Mouse (Mus musculus): ENCODE data around the gene Arhgap25. TPM values are rescaled to one million over a fixed set of nuclear protein-coding genes. Genes with fewer than 3 reads are reported as not detected.
A peak's percentile ranks its signal among the peaks of the same experiment; 100 is the strongest.
"Not testable (repeated sequence)": the region's sequence is repeated elsewhere in the genome, so short reads cannot be mapped to it uniquely, and the experiment has no call there.

Arhgap25 gene
- polyA plus RNA-seq, 1 experiment: 1.4 TPM

- DNase-seq (ENCODE audit: low read depth): no peak
- TF ChIP-seq CTCF (IDR thresholded peaks at IDR 0.05; ENCODE audit: borderline replicate concordance, extremely low read depth, insufficient read depth, insufficient read length) (no peak), POLR2A (IDR thresholded peaks at IDR 0.05; ENCODE audit: borderline replicate concordance, extremely low read depth, insufficient read depth, insufficient read length, poor library complexity, severe bottlenecking) (no peak)
These were observed 2.0 kb upstream of the Arhgap25 start for GRCm38 (mm10) chr6:87534855-87535575.

- no peak for TF ChIP-seq POLR2A (IDR thresholded peaks at IDR 0.05; ENCODE audit: borderline replicate concordance, extremely low read depth, insufficient read depth, insufficient read length, poor library complexity, severe bottlenecking)
- TF ChIP-seq CTCF (IDR thresholded peaks at IDR 0.05; ENCODE audit: borderline replicate concordance, extremely low read depth, insufficient read depth, insufficient read length): no peak
- no peak for DNase-seq (ENCODE audit: low read depth)
These were observed 1.5 kb downstream of the Arhgap25 start for GRCm38 (mm10) chr6:87531456-87532015.

GRCm38 (mm10) chr6:87530386-87530785 lies 2.7 kb downstream of the Arhgap25 start:
- no peak for DNase-seq (ENCODE audit: low read depth)
- TF ChIP-seq CTCF (IDR thresholded peaks at IDR 0.05; ENCODE audit: borderline replicate concordance, extremely low read depth, insufficient read depth, insufficient read length) (no peak), POLR2A (IDR thresholded peaks at IDR 0.05; ENCODE audit: borderline replicate concordance, extremely low read depth, insufficient read depth, insufficient read length, poor library complexity, severe bottlenecking) (no peak)

DNA sequence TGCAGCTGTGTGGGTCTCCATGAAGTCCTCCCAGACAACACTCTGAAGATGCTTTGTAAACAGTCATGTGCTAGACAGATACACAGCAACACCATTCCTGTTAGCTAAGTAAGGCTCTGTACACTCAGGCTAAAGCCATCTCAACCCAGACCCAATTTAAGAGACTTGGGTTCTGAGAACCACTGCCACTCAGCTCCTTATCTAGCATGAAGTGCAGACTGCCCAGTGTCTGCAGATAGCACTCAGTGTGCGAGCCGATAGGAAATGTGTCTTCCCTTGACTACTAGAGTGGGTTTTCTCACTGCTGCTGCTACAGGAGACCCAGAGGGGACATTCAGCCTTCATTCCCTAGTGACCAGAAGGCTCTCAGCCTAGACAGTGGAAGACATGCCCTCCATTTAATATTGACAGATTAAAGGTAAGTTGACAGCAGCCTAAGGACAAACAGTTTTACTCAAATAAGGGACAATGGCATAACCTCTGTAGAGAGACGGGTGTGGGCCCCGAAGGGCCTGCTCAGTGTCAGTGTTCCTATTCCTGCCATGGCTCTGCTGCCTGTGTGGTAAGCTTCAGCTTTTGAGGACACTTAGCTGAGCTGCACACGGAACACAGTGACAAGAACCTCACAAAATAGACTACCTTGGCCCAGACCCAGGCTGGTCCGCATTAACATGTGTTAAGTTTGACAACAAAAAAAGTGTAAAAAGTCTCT lies 5.1 kb downstream of the Arhgap25 start:
- no peak for DNase-seq (ENCODE audit: low read depth)
- TF ChIP-seq POLR2A (IDR thresholded peaks at IDR 0.05; ENCODE audit: borderline replicate concordance, extremely low read depth, insufficient read depth, insufficient read length, poor library complexity, severe bottlenecking): no peak
- no peak for TF ChIP-seq CTCF (IDR thresholded peaks at IDR 0.05; ENCODE audit: borderline replicate concordance, extremely low read depth, insufficient read depth, insufficient read length)

DNA sequence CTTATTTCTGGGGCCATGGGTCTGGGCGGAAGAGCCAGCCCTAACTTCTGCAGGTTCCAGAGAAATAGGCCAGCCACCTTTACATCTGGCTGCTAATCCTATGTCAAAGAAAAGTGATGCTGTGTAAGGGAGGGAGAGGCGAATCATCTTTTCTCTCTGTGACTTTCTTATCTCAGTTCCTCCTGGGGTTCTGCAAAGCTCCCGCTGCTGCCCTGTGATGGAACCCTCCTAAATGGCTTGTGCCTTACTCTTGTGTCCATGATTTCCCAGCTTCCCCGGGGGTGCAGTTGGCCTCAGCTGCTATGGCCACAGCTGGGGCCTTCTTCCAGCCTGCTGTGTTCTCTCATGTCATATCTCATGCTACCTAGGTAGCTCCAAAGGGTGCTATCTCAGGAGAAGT lies 5.7 kb downstream of the Arhgap25 start:
- TF ChIP-seq POLR2A (IDR thresholded peaks at IDR 0.05; ENCODE audit: borderline replicate concordance, extremely low read depth, insufficient read depth, insufficient read length, poor library complexity, severe bottlenecking): no peak
- TF ChIP-seq CTCF (IDR thresholded peaks at IDR 0.05; ENCODE audit: borderline replicate concordance, extremely low read depth, insufficient read depth, insufficient read length): no peak
- no peak for DNase-seq (ENCODE audit: low read depth)

DNA sequence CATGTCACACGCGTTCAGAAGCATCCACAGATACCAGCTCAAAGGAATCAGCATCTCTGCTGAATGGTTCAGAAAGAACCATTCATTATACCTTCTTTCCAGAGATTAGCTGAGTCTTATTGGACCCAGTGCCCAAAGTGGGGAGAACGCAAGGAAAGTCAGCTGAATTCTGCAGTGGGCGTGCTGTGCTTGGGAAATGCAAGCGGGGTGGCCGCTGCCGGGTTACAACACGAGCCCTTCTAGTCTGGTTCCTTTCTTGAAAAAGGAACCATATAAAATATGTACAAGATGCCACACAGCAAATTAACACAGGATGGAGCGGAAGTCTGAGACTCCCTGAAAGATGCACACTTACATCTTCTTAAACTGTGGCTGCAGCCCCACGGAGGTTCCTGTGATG lies 7.9 kb downstream of the Arhgap25 start:
- no peak for DNase-seq (ENCODE audit: low read depth)
- TF ChIP-seq POLR2A (IDR thresholded peaks at IDR 0.05; ENCODE audit: borderline replicate concordance, extremely low read depth, insufficient read depth, insufficient read length, poor library complexity, severe bottlenecking): no peak
- no peak for TF ChIP-seq CTCF (IDR thresholded peaks at IDR 0.05; ENCODE audit: borderline replicate concordance, extremely low read depth, insufficient read depth, insufficient read length)

DNA sequence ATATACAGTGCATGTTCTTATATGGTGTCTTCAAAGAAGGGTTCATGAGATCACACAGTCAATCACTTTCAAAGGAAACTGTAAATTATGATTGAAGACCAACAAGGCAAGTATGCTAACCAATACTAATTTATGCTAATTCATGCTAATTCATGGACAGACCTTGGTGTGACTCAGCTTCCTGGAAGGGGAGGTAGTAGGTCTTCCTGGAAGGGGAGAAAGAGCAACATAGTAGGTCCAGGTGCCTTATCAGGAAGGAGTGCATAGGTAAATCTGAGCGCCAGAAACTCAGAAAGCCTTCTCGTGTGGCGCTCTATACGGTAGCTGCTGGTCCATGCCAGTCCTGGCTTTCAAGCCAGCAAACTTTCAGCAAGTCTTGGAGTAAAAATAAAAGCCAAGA lies 8.8 kb downstream of the Arhgap25 start:
- TF ChIP-seq CTCF (IDR thresholded peaks at IDR 0.05; ENCODE audit: borderline replicate concordance, extremely low read depth, insufficient read depth, insufficient read length): no peak
- TF ChIP-seq POLR2A (IDR thresholded peaks at IDR 0.05; ENCODE audit: borderline replicate concordance, extremely low read depth, insufficient read depth, insufficient read length, poor library complexity, severe bottlenecking): no peak
- no peak for DNase-seq (ENCODE audit: low read depth)

- TF ChIP-seq POLR2A (IDR thresholded peaks at IDR 0.05; ENCODE audit: borderline replicate concordance, extremely low read depth, insufficient read depth, insufficient read length, poor library complexity, severe bottlenecking) (no peak), CTCF (IDR thresholded peaks at IDR 0.05; ENCODE audit: borderline replicate concordance, extremely low read depth, insufficient read depth, insufficient read length) (no peak)
These were observed 9.3 kb downstream of the Arhgap25 start for GRCm38 (mm10) chr6:87523736-87524135.

GRCm38 (mm10) chr6:87523085-87523484 lies 10.0 kb downstream of the Arhgap25 start:
- TF ChIP-seq POLR2A (IDR thresholded peaks at IDR 0.05; ENCODE audit: borderline replicate concordance, extremely low read depth, insufficient read depth, insufficient read length, poor library complexity, severe bottlenecking): no peak
- TF ChIP-seq CTCF (IDR thresholded peaks at IDR 0.05; ENCODE audit: borderline replicate concordance, extremely low read depth, insufficient read depth, insufficient read length): no peak
- DNase-seq (ENCODE audit: low read depth): no peak

More at GRCm38 (mm10) chr6:87523736-87524135, 9.3 kb downstream of the Arhgap25 start:
- DNase-seq (ENCODE audit: low read depth): no peak

GRCm38 (mm10) chr6:87522236-87522635 lies 10.8 kb downstream of the Arhgap25 start:
- TF ChIP-seq CTCF (IDR thresholded peaks at IDR 0.05; ENCODE audit: borderline replicate concordance, extremely low read depth, insufficient read depth, insufficient read length) (peak; percentile 71; the same call in 1 of the 2 replicates), POLR2A (IDR thresholded peaks at IDR 0.05; ENCODE audit: borderline replicate concordance, extremely low read depth, insufficient read depth, insufficient read length, poor library complexity, severe bottlenecking) (no peak)
- DNase-seq (ENCODE audit: low read depth): peak; percentile 63

DNA sequence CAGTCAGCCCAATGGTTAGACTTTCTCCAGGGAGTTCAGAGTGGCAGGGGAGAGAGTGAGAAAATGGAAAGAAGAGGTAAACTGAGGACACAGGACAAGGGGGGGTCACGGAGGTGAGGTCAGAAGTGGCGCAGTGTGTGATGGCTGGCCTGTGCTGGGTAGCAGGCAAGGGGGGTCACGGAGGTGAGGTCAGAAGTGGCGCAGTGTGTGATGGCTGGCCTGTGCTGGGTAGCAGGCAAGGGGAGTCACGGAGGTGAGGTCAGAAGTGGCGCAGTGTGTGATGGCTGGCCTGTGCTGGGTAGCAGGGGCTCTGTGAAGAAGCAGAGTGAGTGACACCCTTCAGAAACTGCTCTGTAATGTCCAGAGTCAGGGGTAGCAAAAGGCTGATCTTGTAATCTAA lies 11.4 kb downstream of the Arhgap25 start:
- not testable (repeated sequence) for DNase-seq (ENCODE audit: low read depth)

DNA sequence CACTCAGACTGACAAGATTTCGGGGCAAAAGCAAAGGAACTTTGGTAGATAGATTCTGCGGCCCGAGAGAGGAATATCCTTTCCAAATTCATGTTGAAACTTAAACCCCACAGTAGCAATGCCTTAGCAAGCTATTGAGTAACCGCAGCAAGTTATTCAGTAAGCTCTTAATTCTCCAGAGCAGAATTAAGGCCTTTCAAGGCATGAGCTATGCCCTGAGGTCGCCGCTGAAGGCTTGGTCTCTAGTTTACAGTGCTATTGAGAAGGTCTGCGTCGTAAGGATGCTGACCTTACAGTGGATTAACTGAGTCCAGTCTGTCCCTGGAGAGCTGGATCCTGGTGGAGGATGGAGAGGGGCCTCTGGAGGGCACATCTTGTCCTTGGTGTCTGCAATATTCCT lies 12.5 kb downstream of the Arhgap25 start:
- TF ChIP-seq CTCF (IDR thresholded peaks at IDR 0.05; ENCODE audit: borderline replicate concordance, extremely low read depth, insufficient read depth, insufficient read length) (no peak), POLR2A (IDR thresholded peaks at IDR 0.05; ENCODE audit: borderline replicate concordance, extremely low read depth, insufficient read depth, insufficient read length, poor library complexity, severe bottlenecking) (no peak)
- DNase-seq (ENCODE audit: low read depth): no peak

Measured in brain, embryonic 14.5 days (tissue).